Mouse (Mus musculus): ENCODE data around the gene Clspn.

DNA sequence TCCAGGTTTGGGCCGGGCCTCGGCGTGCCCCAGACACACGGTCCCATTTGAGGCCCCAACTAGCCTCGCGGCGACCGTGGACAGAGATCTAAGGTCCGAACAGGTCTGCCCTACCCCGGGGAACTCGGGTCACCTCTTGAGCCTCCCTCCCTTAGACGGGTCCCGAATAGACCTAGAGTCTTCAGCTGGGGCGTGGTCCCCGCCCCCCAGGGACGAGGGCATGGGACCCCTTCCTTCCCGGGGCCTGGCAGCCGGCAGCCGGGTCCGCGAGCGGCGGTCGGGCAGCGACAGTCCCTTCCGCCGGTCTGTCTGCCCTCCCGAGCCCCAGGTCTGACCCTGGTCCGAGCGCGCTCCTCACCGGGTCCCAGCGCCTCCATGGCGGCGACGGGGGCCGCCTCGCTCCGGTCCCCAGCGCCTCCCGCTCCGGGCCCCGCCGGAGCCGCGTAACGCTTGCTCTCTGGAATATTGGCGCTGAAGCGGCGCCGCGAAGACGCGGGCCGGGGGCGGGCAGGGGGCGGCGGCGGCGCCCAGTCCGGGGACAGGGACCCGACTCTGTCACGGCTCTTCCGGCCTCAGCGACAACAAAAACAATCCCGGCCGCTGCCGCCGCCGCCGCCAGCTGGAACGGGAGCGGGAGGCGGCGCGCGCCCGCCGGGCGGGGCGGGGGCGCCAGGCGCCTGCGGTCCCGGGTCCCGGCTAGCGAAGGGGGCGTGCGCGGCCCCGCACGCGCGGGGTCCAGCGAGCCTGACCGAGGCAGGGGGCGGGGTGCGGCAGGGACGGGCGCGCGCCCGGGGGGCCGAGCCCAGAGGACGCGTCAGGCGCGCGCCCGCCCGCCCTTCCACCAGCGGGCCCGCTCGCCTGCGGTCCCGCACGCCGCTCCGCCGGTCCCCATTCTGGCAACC lies 23.7 kb upstream of the Clspn start, which contains the start of gene Ago4:
- TF ChIP-seq CTCF (IDR thresholded peaks at IDR 0.05; ENCODE audit: extremely low read depth, insufficient read depth, insufficient read length, insufficient replicate concordance) = no peak
- TF ChIP-seq POLR2A (IDR thresholded peaks at IDR 0.05; ENCODE audit: low read depth, low read length) = no peak

All from spleen, adult 2 months (tissue).